Mouse (Mus musculus) ovary, adult 10 weeks (tissue): ENCODE results near the gene Sf1. TPM values are rescaled to one million over a fixed set of nuclear protein-coding genes. Genes with fewer than 3 reads are reported as not detected.

Experiments used
- polyA plus RNA-seq: library from polyadenylated mRNA; stranded (reverse); fragments of 350-450 nt; fragmentation: Illumina TruSeq; extraction: RNeasy Lipid Tissue Mini Kit (QIAGEN cat#74804); gene quantifications from one replicate; pipeline ENCODE4 v1.2.3, GENCODE M21; 2014

The Sf1 gene
- 146 TPM for polyA plus RNA-seq

DNA sequence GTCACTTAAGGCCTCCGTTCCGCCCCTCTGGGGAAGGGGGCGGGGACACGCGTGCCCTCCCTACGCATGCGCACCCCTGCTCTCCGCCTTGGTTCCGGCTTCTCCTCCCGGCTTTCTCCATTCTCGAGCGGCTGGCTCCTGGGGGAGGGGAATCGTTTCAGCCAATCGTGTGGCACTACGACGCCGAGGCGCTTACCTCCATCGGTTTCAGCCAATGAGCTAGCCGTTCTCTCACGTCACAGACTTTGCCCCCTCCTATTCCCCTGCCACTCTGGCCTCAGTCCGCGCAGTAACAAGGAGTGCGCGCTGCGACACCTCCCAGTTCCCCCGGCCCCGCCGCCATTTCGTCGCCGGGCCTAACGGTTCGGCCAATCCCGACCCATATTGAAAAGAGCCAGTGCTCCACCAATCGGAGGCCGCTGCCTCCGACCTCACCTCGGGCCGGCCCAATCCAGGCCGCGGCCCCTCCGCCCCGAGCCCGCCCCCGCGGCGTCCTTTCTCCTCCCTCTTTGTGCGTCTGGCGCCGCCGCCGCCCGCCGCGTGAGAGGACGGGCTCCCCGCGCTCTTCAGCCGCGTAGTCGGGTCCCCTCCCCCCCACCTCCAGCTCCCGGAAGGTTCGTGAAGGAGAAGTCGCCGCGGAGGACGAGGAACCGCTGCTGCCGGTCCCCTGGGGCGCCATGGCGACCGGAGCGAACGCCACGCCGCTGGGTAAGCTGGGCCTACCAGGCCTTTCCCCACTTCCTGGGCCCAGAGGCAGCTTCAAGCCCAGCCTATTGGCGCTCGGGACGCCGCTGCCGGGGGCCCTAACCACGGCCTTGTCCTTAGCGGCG is at the start of gene Sf1:
Gene Sf1 (plus strand): TSS at position 280 of the 830 bp plus-strand sequence.

DNA sequence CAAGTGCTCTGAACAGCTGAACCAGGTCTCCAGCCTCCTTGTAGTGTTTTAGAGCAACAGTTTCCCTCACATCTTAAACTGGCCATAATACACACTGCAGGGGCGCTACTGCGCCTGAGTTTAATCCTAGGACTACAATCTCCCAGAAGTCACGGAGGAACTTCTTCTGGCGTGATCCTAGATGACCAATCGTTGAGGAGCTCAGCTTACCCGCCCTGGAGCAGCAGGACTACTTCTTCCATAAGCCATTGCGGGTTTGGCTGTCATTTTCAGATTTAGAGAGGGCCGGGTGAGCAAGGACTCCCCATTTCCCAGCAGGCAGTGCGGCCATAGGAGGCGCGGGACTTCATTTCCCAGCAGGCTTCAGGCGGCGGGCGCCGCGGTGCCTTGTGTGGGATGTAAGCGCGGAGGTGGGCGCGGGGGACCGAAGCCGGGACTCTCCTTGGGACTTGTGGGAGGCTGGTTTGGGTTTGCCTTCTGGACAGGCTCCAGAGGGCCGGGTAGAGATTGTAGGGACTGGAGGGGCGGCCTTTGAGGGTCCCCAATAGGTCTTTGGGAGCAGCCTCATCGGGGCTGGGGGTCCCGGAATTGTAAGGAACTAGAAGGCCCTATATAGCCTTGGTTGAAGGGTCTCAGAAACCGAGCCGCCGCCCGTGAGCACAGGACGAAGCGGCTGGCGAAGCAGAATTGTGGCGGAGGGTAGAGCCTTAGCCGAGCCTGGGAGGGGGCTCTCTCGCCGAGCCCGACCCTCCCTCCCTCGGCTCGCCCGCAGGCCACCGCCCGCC is 28.6 kb upstream of the Sf1 start, which contains the start of gene Men1:
Gene Men1 (plus strand): TSS at position 307 of the 785 bp plus-strand sequence.

DNA sequence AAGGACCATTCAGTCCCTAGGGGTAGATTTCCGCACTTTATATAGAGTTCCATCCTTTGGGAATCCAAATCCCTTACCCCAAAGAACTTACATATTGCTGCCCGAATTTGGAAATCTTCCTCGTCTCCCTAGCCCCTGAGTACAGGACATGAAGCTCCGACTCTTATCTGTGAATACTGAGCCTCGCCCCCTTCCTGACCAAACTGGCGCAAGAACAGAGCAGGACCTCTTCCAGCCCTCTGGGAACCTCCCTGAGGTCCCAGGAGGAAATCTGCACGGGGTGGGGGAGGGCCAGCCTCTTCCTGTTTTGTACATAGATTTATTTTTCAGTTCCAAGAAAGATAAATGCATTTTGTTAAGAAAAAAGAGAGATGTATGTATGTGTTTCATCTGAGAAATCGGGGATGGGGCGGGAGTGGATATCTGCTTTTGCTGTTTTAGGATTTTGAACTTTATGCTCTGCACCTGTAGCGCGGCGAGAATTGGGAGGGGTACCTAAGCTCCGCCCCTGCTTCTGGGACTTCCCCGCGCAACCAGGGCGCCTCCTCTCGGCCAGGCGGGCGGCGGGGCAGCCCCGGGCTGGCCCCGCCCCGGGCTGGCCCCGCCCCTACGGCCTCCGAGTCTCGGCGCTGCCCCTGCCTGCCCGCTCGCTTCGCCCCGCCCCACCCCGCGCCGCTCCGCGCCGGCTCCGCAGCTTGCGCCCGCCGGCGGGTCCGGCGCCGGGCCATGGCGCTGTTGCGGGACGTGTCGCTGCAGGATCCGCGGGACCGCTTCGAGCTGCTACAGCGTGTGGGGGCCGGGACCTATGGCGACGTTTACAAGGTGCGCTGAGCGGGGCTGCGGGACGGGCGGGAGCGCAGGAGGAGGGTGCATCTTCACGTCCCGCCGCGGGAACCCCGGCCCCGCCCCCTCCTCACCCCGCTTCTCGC is 22.7 kb upstream of the Sf1 start, which contains the start of gene Map4k2:
Gene Map4k2 (plus strand): TSS at position 612 of the 929 bp plus-strand sequence.

DNA sequence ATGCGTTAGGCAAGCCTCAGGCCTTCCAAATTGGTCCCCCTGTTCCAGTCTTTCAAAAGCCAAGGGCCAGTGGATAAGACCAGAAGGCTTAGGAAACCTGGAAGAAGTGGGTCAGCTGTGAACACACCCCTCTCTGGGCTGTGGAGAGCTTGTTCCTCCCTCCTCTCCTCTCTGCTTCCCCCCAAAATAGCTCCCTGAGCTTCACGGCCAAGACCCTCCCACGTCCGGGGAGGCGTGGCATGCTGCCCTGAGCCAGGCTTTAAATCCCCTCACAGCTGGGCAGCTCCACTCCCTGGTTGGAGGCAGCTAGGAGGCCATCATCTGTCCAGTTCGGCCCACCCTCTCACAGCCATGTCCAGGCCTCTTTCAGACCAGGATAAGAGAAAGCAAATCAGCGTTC is 20.6 kb downstream of the Sf1 start, which contains the start of gene Pygm:
Gene Pygm (plus strand): TSS at position 272 of the 400 bp plus-strand sequence.

DNA sequence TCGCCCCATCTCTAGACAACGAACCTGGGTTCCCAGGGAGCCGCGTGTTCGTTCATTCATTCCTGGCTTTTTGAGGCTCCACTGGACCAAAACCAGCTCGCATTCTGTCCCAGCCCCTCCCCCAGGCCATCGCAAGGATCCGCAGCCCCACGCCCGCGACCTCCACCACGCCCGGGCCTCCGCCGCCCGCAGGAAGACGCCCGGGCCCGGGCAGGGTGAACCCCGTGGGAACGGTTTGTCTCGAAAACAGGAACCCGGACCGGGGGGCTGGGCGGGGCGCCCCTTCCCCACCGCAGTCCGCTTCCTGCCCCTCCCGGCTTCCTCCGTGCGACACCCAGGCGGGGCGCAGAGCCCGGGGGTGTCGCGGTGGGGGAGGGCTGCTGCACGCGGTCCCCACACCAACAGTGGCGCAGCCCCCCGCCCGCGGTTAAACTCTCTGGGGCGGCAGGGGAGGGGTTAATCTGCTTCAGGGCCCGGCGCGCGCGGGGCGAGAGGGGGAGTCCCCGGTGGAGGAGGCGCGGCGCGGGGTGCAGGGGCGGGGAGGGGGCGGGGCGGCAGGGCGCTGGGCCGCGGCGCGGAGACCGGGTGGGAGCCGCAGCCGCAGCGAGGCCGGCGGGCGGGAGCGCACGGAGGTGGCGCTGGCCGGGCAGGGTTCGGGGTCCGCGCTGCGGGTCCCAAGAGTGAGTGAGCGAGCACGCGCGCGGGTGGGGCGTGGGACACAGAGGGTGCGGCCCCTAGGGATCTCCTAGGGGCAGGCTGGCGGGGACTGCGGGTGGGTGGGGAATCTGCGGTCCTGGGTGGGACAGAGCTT is 36.0 kb downstream of the Sf1 start, which contains the start of gene Rasgrp2:
Gene Rasgrp2 (plus strand): TSS at position 56 of the 811 bp plus-strand sequence.

DNA sequence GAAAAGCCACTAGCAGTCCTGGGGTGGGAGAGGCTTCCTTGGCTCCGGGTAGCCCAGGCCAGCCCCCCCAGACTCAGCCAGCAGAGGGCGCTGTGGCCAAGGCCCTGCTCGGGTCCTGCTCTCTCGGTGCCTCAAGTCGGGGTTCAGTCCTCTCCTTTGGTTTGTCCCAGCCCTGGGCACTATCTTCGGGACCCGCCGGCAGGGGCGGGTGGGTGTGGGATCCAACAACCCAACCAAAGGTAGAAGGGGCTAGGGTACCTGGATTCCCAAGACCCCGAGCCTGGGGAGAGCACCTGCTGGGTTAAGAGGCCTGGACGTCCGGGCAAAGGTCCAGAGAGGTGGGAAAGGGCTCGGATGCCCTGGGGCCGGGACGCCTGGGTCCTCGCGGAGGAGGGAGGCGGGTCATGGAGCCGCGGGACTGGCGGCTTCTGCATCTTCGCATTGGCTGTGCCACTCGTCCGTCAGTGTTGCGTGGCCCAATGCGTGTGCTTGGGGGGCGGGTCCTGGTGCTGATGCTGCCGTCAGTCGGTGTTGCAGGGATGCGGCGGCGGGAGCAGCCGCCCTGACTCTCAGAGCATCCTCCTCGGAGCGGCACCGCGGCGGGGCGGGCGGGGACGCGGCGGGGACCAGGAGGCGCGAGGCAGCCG is 54.9 kb downstream of the Sf1 start, which contains the start of gene Nrxn2:
Gene Nrxn2 (plus strand): TSS at position 499 of the 647 bp plus-strand sequence.

Other genes with a start within 250 kb of the Sf1 start
- gene Sac3d1, start 245.0 kb upstream of the Sf1 start, polyA plus RNA-seq: 0.97 TPM
- gene Snx15, start 235.4 kb upstream of the Sf1 start, polyA plus RNA-seq: 2.1 TPM
- not detected for gene Batf2, start 222.7 kb upstream of the Sf1 start, polyA plus RNA-seq
- gene Arl2, start 222.1 kb upstream of the Sf1 start, polyA plus RNA-seq: 1.0 TPM
- gene Majin, start 179.3 kb upstream of the Sf1 start, polyA plus RNA-seq: not detected
- gene Gpha2, start 137.3 kb upstream of the Sf1 start, polyA plus RNA-seq: not detected
- gene Ppp2r5b, start 127.8 kb upstream of the Sf1 start, polyA plus RNA-seq: 1.1 TPM
- gene Atg2a, start 122.0 kb upstream of the Sf1 start, polyA plus RNA-seq: not detected
- 10.2 TPM for gene Ehd1, start 87.0 kb upstream of the Sf1 start, polyA plus RNA-seq
- gene Cdc42bpg, start 57.2 kb upstream of the Sf1 start, polyA plus RNA-seq: 1.2 TPM
- gene Men1, start 28.7 kb upstream of the Sf1 start, polyA plus RNA-seq: 8.8 TPM
- 3.8 TPM for gene Map4k2, start 22.6 kb upstream of the Sf1 start, polyA plus RNA-seq
- 9.0 TPM for gene Pygm, start 20.7 kb downstream of the Sf1 start, polyA plus RNA-seq
- gene Rasgrp2, start 35.6 kb downstream of the Sf1 start, polyA plus RNA-seq: 0.83 TPM
- 0.14 TPM for gene Nrxn2, start 55.0 kb downstream of the Sf1 start, polyA plus RNA-seq
- gene Slc22a12, start 179.3 kb downstream of the Sf1 start, polyA plus RNA-seq: not detected